Comparison of ENCODE assay signal across 19 mouse cellular contexts in the genomic region with DNA sequence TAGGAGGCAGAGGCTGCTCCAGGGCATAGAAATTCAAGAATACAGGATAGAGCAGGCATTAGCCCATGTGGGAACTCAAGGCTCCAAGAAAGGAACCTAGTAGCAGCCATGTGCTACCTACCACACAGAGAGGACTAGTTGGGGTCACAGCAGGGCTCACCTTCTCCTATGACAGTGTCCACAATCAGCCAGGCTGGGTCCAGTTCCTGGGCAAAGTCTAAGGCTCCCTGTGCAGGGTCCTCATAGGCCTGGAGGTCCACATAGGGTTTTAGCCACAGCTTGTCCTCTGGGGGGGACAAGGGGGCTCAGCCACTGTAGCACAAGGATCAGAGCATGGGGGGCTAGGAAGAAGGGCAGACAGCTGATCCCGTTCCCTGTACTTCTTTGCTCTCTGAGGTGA. TPM values are rescaled to one million over a fixed set of nuclear protein-coding genes. Genes with fewer than 3 reads are reported as not detected.
DNase-seq lines count a peak whose midpoint lies in the region; ATAC-seq lines count a peak whose summit lies in the region.
"Had no signal": no experiment of that assay in that cellular context is flagged by ENCODE, and none has a peak within 500 bp of the region (broad histone marks: within the 10 kb centered on the region; RNA-seq: fewer than 3 reads in every experiment).

No protein-coding gene starts in this region.

- 0 out of 2 replicates have a peak overlapping the region, but pooled peaks have one; percentile 44 for H3K9ac ChIP-seq in heart, embryonic 12.5 days
- H3K9ac ChIP-seq in lung, embryonic 16.5 days (ENCODE audit: low read length) = peak overlapping the region; percentile 24; the same call in 1 of the 2 replicates
- peak overlapping the region; percentile 30; the same call in 1 of the 2 replicates for H3K9ac ChIP-seq in heart, embryonic 14.5 days (ENCODE audit: low read length)
- H3K9ac ChIP-seq in liver, embryonic 13.5 days = no peak overlapping the region
- H3K9ac ChIP-seq: forebrain, embryonic 15.5 days; hindbrain, embryonic 13.5 days; intestine, embryonic 15.5 days; neural tube, embryonic 15.5 days had no signal

- no peak overlapping the region for H3K4me3 ChIP-seq in heart, embryonic 12.5 days
- no peak overlapping the region for H3K4me3 ChIP-seq in lung, embryonic 16.5 days (ENCODE audit: low read length)
- H3K4me3 ChIP-seq in heart, embryonic 14.5 days (ENCODE audit: control insufficient read depth in 1 of 2, insufficient read depth in 1 of 2, low read depth in 1 of 2, low read length in 2 of 2) = no peak overlapping the region
- no peak overlapping the region for H3K4me3 ChIP-seq in liver, embryonic 13.5 days (replicated peaks)
- H3K4me3 ChIP-seq: forebrain, embryonic 15.5 days; hindbrain, embryonic 13.5 days; intestine, embryonic 15.5 days; neural tube, embryonic 15.5 days had no signal

- peaks cover 45% of the 10 kb centered on the region for H3K36me3 ChIP-seq in heart, embryonic 12.5 days
- peaks cover 29% of the 10 kb centered on the region for H3K36me3 ChIP-seq in lung, embryonic 16.5 days (ENCODE audit: control insufficient read depth, insufficient read depth, low read length)
- peaks cover 44% of the 10 kb centered on the region for H3K36me3 ChIP-seq in heart, embryonic 14.5 days (ENCODE audit: control insufficient read depth, insufficient read depth, low read length)
- peaks cover 19% of the 10 kb centered on the region for H3K36me3 ChIP-seq in liver, embryonic 13.5 days

- peak overlapping the region; percentile 54; the same call in 1 of the 2 replicates for H3K27ac ChIP-seq in heart, embryonic 12.5 days (ENCODE audit: poor library complexity, severe bottlenecking)
- H3K27ac ChIP-seq in lung, embryonic 16.5 days (ENCODE audit: low read length) = peak overlapping the region; percentile 83
- peak overlapping the region; percentile 10 to 57; a peak in 3 of 4 replicates for H3K27ac ChIP-seq in heart, embryonic 14.5 days (replicated peaks in 1 of 2; ENCODE audit: control insufficient read depth in 1 of 2, insufficient read depth in 1 of 2, low read depth in 2 of 2, low read length in 2 of 2)
- H3K27ac ChIP-seq in liver, embryonic 13.5 days = no peak overlapping the region
- H3K27ac ChIP-seq: forebrain, embryonic 15.5 days; hindbrain, embryonic 13.5 days; intestine, embryonic 15.5 days; kidney, postnatal 0 days; neural tube, embryonic 15.5 days had no signal

- ATAC-seq in heart, embryonic 12.5 days (ENCODE audit: insufficient number of reproducible peaks, low FRiP score) = no peak
- peak; percentile 21 for ATAC-seq in lung, embryonic 16.5 days (ENCODE audit: low read depth)
- no peak for ATAC-seq in heart, embryonic 14.5 days (ENCODE audit: insufficient number of reproducible peaks, insufficient read depth, low FRiP score, low read depth)
- 0 out of 2 replicates have a peak, but pooled peaks have one; percentile 19 for ATAC-seq in liver, embryonic 13.5 days (ENCODE audit: low read depth)
- ATAC-seq: forebrain, embryonic 15.5 days; intestine, embryonic 15.5 days had no signal

- H3K4me1 ChIP-seq in heart, embryonic 12.5 days (replicated peaks) = peaks cover 59% of the 10 kb centered on the region
- peaks cover 26% of the 10 kb centered on the region for H3K4me1 ChIP-seq in lung, embryonic 16.5 days (replicated peaks; ENCODE audit: control insufficient read depth, insufficient read depth, low read length)
- peaks cover 29 to 39% of the 10 kb centered on the region in 2 experiments for H3K4me1 ChIP-seq in heart, embryonic 14.5 days (ENCODE audit: control insufficient read depth in 2 of 2, insufficient read depth in 2 of 2, low read length in 2 of 2)
- 0 out of 2 replicates have a peak, but pooled peaks cover 8% of the 10 kb centered on the region for H3K4me1 ChIP-seq in liver, embryonic 13.5 days (replicated peaks)
- H3K4me1 ChIP-seq: hindbrain, embryonic 13.5 days had no signal

- no peak for DNase-seq in heart, postnatal 25 days (ENCODE audit: low spot score)
- DNase-seq in lung, postnatal 25 days (ENCODE audit: low spot score) = no peak
- DNase-seq in liver, embryonic 13.5 days = no peak
- DNase-seq in thymus, postnatal 25 days = no peak
- DNase-seq: adrenal gland, postnatal 10 days; B cell, adult 2 months; gastrocnemius, postnatal 36 days; left cerebral cortex, postnatal 4 days had no signal

- H3K27me3 ChIP-seq in heart, embryonic 12.5 days (replicated peaks) = no peaks in the 10 kb centered on the region
- H3K27me3 ChIP-seq in lung, embryonic 16.5 days (ENCODE audit: control insufficient read depth, insufficient read depth, low read depth, low read length) = no peaks in the 10 kb centered on the region
- no peaks in the 10 kb centered on the region for H3K27me3 ChIP-seq in heart, embryonic 14.5 days (ENCODE audit: control insufficient read depth, insufficient read depth, low read length)
- H3K27me3 ChIP-seq in liver, embryonic 13.5 days = no peaks in the 10 kb centered on the region
- H3K27me3 ChIP-seq: forebrain, embryonic 15.5 days; hindbrain, embryonic 13.5 days; intestine, embryonic 15.5 days; neural tube, embryonic 15.5 days had no signal

- intact Hi-C loops in heart, postnatal 25 days (cut with DNase I) = no loop called here

- WGBS in heart, embryonic 12.5 days = 50% methylated on average over 1 of the region's 1 CpGs
- 67% methylated on average over 1 of the region's 1 CpGs for WGBS in lung, embryonic 16.5 days
- WGBS in heart, embryonic 14.5 days = 60% methylated on average over 1 of the region's 1 CpGs
- WGBS in liver, embryonic 13.5 days (ENCODE audit: insufficient replicate concordance) = 67% methylated on average over 1 of the region's 1 CpGs

- no peak overlapping the region for H3K4me2 ChIP-seq in heart, embryonic 12.5 days
- no peak overlapping the region for H3K4me2 ChIP-seq in lung, embryonic 16.5 days (ENCODE audit: low read depth, low read length)
- no peak overlapping the region for H3K4me2 ChIP-seq in heart, embryonic 14.5 days (ENCODE audit: low read length)
- no peak overlapping the region for H3K4me2 ChIP-seq in liver, embryonic 13.5 days
- H3K4me2 ChIP-seq: forebrain, embryonic 15.5 days; hindbrain, embryonic 13.5 days; intestine, embryonic 15.5 days; neural tube, embryonic 15.5 days had no signal

- no peaks in the 10 kb centered on the region for H3K9me3 ChIP-seq in heart, embryonic 12.5 days (replicated peaks)
- H3K9me3 ChIP-seq in lung, embryonic 16.5 days (ENCODE audit: control insufficient read depth, low read length) = no peaks in the 10 kb centered on the region
- no peaks in the 10 kb centered on the region for H3K9me3 ChIP-seq in heart, embryonic 14.5 days (ENCODE audit: control insufficient read depth, low read length)
- no peaks in the 10 kb centered on the region for H3K9me3 ChIP-seq in liver, embryonic 13.5 days (replicated peaks)
- H3K9me3 ChIP-seq: forebrain, embryonic 15.5 days; hindbrain, embryonic 13.5 days; intestine, embryonic 15.5 days; neural tube, embryonic 15.5 days had no signal

RNA-seq across cellular contexts. Expression of gene Epha1, which starts 10.6 kb away (rescaled TPM):
- 4.7 and 5.5 TPM in 2 replicates for polyA plus RNA-seq in heart, embryonic 12.5 days (2016; fragmentation: Nextera tagmentation; extraction: Ambion mirVana)
- total RNA-seq in heart, postnatal 25 days (2021) = under 1 TPM; 0.26 to 0.31 TPM
- polyA plus RNA-seq in lung, embryonic 16.5 days (2015; fragmentation: Nextera tagmentation; extraction: Ambion mirVana) = 18.5 and 18.8 TPM in 2 replicates
- 0.96 and 1.1 TPM in 2 replicates for polyA plus RNA-seq in heart, embryonic 14.5 days (2014; fragmentation: Nextera tagmentation; extraction: Ambion mirVana)
- 2.7 and 2.9 TPM in 2 replicates for polyA plus RNA-seq in liver, embryonic 13.5 days (2015; fragmentation: Nextera tagmentation; extraction: Ambion mirVana)

RNA-seq across cellular contexts. Expression of gene Zyx, which starts 13.1 kb away (rescaled TPM):
- polyA plus RNA-seq in heart, embryonic 12.5 days (2016; fragmentation: Nextera tagmentation; extraction: Ambion mirVana) = 213 and 219 TPM in 2 replicates
- 10 to 100 TPM; 57.1 to 59.8 TPM for total RNA-seq in heart, postnatal 25 days (2021)
- polyA plus RNA-seq in lung, embryonic 16.5 days (2015; fragmentation: Nextera tagmentation; extraction: Ambion mirVana) = 188 and 203 TPM in 2 replicates
- 167 and 173 TPM in 2 replicates for polyA plus RNA-seq in heart, embryonic 14.5 days (2014; fragmentation: Nextera tagmentation; extraction: Ambion mirVana)
- 36.5 and 39.7 TPM in 2 replicates for polyA plus RNA-seq in liver, embryonic 13.5 days (2015; fragmentation: Nextera tagmentation; extraction: Ambion mirVana)

RNA-seq across cellular contexts. Expression of gene Tas2r143, which starts 37.5 kb away (rescaled TPM):
- polyA plus RNA-seq in heart, embryonic 12.5 days (2016; fragmentation: Nextera tagmentation; extraction: Ambion mirVana) = not detected in 2 replicates
- under 1 TPM in 1 of 2 experiments, not detected in 1; 0.39 TPM for total RNA-seq in heart, postnatal 25 days (2021)
- not detected in 2 replicates for polyA plus RNA-seq in lung, embryonic 16.5 days (2015; fragmentation: Nextera tagmentation; extraction: Ambion mirVana)
- not detected in 2 replicates for polyA plus RNA-seq in heart, embryonic 14.5 days (2014; fragmentation: Nextera tagmentation; extraction: Ambion mirVana)
- polyA plus RNA-seq in liver, embryonic 13.5 days (2015; fragmentation: Nextera tagmentation; extraction: Ambion mirVana) = not detected in 2 replicates
- total RNA-seq: gastrocnemius, postnatal 36 days; layer of hippocampus, adult 18-20 months; left cerebral cortex, postnatal 4 days had no signal
- polyA plus RNA-seq: embryonic facial prominence, embryonic 11.5 days; forebrain, embryonic 15.5 days; hindbrain, embryonic 13.5 days; intestine, embryonic 15.5 days; kidney, postnatal 0 days; liver, embryonic 16.5 days; neural tube, embryonic 15.5 days had no signal

RNA-seq across cellular contexts. Expression of gene Fam131b, which starts 38.1 kb away (rescaled TPM):
- polyA plus RNA-seq in heart, embryonic 12.5 days (2016; fragmentation: Nextera tagmentation; extraction: Ambion mirVana) = 0.37 and 0.52 TPM in 2 replicates
- total RNA-seq in heart, postnatal 25 days (2021) = 1 to 10 TPM in 1 of 2 experiments, under 1 TPM in 1; 0.59 to 1.1 TPM
- polyA plus RNA-seq in lung, embryonic 16.5 days (2015; fragmentation: Nextera tagmentation; extraction: Ambion mirVana) = 0.10 and 0.16 TPM in 2 replicates
- polyA plus RNA-seq in heart, embryonic 14.5 days (2014; fragmentation: Nextera tagmentation; extraction: Ambion mirVana) = 0.14 and 0.20 TPM in 2 replicates
- 0.05 TPM in 2 replicates for polyA plus RNA-seq in liver, embryonic 13.5 days (2015; fragmentation: Nextera tagmentation; extraction: Ambion mirVana)
- polyA plus RNA-seq: kidney, postnatal 0 days; liver, embryonic 16.5 days had no signal

RNA-seq across cellular contexts. Expression of gene Tas2r135, which starts 42.7 kb away (rescaled TPM):
- polyA plus RNA-seq in heart, embryonic 12.5 days (2016; fragmentation: Nextera tagmentation; extraction: Ambion mirVana) = not detected in 2 replicates
- total RNA-seq in heart, postnatal 25 days (2021) = not detected
- not detected in 2 replicates for polyA plus RNA-seq in lung, embryonic 16.5 days (2015; fragmentation: Nextera tagmentation; extraction: Ambion mirVana)
- not detected in 2 replicates for polyA plus RNA-seq in heart, embryonic 14.5 days (2014; fragmentation: Nextera tagmentation; extraction: Ambion mirVana)
- not detected in 2 replicates for polyA plus RNA-seq in liver, embryonic 13.5 days (2015; fragmentation: Nextera tagmentation; extraction: Ambion mirVana)
- total RNA-seq: layer of hippocampus, adult 18-20 months had no signal
- polyA plus RNA-seq: embryonic facial prominence, embryonic 11.5 days; forebrain, embryonic 15.5 days; hindbrain, embryonic 13.5 days; intestine, embryonic 15.5 days; kidney, postnatal 0 days; liver, embryonic 16.5 days; neural tube, embryonic 15.5 days had no signal

Comparison
In these comparisons a context has a peak if more than half of its experiments do, and no peak if none do; other contexts are left out.
1. ATAC-seq: peak in lung, embryonic 16.5 days (single experiment) and liver, embryonic 13.5 days (single experiment); none in heart, embryonic 12.5 days (single experiment) and heart, embryonic 14.5 days (single experiment).